Mouse (Mus musculus) MEL (cell line): ENCODE data around the gene Stard3nl. TPM values are rescaled to one million over a fixed set of nuclear protein-coding genes. Genes with fewer than 3 reads are reported as not detected.

Source experiments
- DNase-seq: peaks from one replicate; pipeline ENCODE4 v3.0.0; 2011; ENCODE audit warnings: low read depth, low spot score
- H3K27ac ChIP-seq: 2 replicates; pipeline ENCODE4 v1.5.1; 2012; ENCODE audit warnings: low read depth, mild to moderate bottlenecking, control low read depth, low read length, moderate library complexity; ENCODE audit not compliant: control insufficient read depth
- H3K27me3 ChIP-seq, 2 experiments: fragments of 150-350 bp in 1 of 2; sonication (generic) in 1 of 2; 2 replicates each; pipeline ENCODE4 v1.6.1; 2012; ENCODE audit warnings: low read length in 2 of 2, mild to moderate bottlenecking in 2 of 2, improper control_type of control experiment in 1 of 2, moderate library complexity in 1 of 2; ENCODE audit not compliant: insufficient read depth in 2 of 2, control insufficient read depth in 1 of 2
- H3K36me3 ChIP-seq, 2 experiments: 2 replicates each; pipeline ENCODE4 v1.6.1; 2012 to 2014; ENCODE audit warnings: low read length in 2 of 2, improper control_type of control experiment in 1 of 2, inconsistent platforms in 1 of 2, mild to moderate bottlenecking in 1 of 2; ENCODE audit not compliant: insufficient read depth in 2 of 2, control insufficient read depth in 1 of 2
- H3K4me1 ChIP-seq, 2 experiments: fragments of 150-350 bp in 1 of 2; sonication (generic) in 1 of 2; 2 replicates each; pipeline ENCODE4 v1.6.1; 2012; ENCODE audit warnings: low read length in 2 of 2, improper control_type of control experiment in 1 of 2, mild to moderate bottlenecking in 1 of 2; ENCODE audit not compliant: insufficient read depth in 2 of 2, control insufficient read depth in 1 of 2
- H3K4me3 ChIP-seq, 2 experiments: fragments of 150-350 bp in 1 of 2; sonication (generic) in 1 of 2; 2 replicates each; pipeline ENCODE4 v1.5.1; 2012; ENCODE audit warnings: low read depth in 2 of 2, low read length in 2 of 2, mild to moderate bottlenecking in 2 of 2, moderate library complexity in 2 of 2, control low read depth in 1 of 2, improper control_type of control experiment in 1 of 2; ENCODE audit not compliant: control insufficient read depth in 1 of 2, insufficient read depth in 1 of 2
- H3K79me2 ChIP-seq: 2 replicates; pipeline ENCODE4 v1.6.1; 2012; ENCODE audit warnings: mild to moderate bottlenecking, low read length, moderate library complexity; ENCODE audit not compliant: control insufficient read depth, poor library complexity, insufficient read depth
- H3K9ac ChIP-seq: 2 replicates; pipeline ENCODE4 v1.6.1; 2012; ENCODE audit warnings: low read depth, mild to moderate bottlenecking, control low read depth, low read length, moderate library complexity; ENCODE audit not compliant: control insufficient read depth, poor library complexity, severe bottlenecking
- H3K9me3 ChIP-seq: fragments of 150-350 bp; sonication (generic); replicated peaks from 2 replicates; pipeline ENCODE4 v1.6.1; 2012; ENCODE audit warnings: mild to moderate bottlenecking, low read length, improper control_type of control experiment, moderate library complexity; ENCODE audit not compliant: insufficient read depth
- E2F4 ChIP-seq: IDR thresholded peaks from 2 replicates; pipeline ENCODE4 v1.6.1; 2011; ENCODE audit warnings: low read depth, low read length, improper control_type of control experiment, borderline replicate concordance
- ETS1 ChIP-seq: IDR thresholded peaks from 2 replicates; pipeline ENCODE4 v1.6.1; 2012; ENCODE audit warnings: low read depth, mild to moderate bottlenecking, inconsistent platforms, low read length, improper control_type of control experiment, moderate library complexity
- HCFC1 ChIP-seq: IDR thresholded peaks from 2 replicates; pipeline ENCODE4 v1.6.1; 2012; ENCODE audit warnings: low read depth, mild to moderate bottlenecking, inconsistent platforms, low read length, improper control_type of control experiment, moderate library complexity
- KAT2A ChIP-seq: conservative IDR thresholded peaks from 2 replicates; pipeline ENCODE4 v1.6.1; 2012; ENCODE audit warnings: low read depth, low read length, improper control_type of control experiment, inconsistent platforms
- MAFK ChIP-seq: IDR thresholded peaks from 2 replicates; pipeline ENCODE4 v1.6.1; 2011; ENCODE audit warnings: low read depth, mild to moderate bottlenecking, low read length, improper control_type of control experiment, borderline replicate concordance
- MAX ChIP-seq: IDR thresholded peaks from 2 replicates; pipeline ENCODE4 v1.6.1; 2011; ENCODE audit warnings: low read length, improper control_type of control experiment
- MEF2A ChIP-seq: IDR thresholded peaks from 2 replicates; pipeline ENCODE4 v1.6.1; 2014; ENCODE audit warnings: low read depth, mild to moderate bottlenecking, inconsistent platforms, low read length, improper control_type of control experiment; ENCODE audit not compliant: poor library complexity, insufficient replicate concordance, severe bottlenecking; ENCODE audit errors: extremely low read depth
- MXI1 ChIP-seq: IDR thresholded peaks from 2 replicates; pipeline ENCODE4 v1.6.1; 2011; ENCODE audit warnings: mild to moderate bottlenecking, low read depth, low read length, improper control_type of control experiment
- MYB ChIP-seq: IDR thresholded peaks from 2 replicates; pipeline ENCODE4 v1.6.1; 2011; ENCODE audit warnings: mild to moderate bottlenecking, low read depth, low read length, improper control_type of control experiment
- NRF1 ChIP-seq: IDR thresholded peaks from 2 replicates; pipeline ENCODE4 v1.6.1; 2014; ENCODE audit warnings: low read depth, mild to moderate bottlenecking, inconsistent platforms, low read length, improper control_type of control experiment, moderate library complexity; ENCODE audit not compliant: poor library complexity, insufficient read depth, severe bottlenecking
- RAD21 ChIP-seq: IDR thresholded peaks from 2 replicates; pipeline ENCODE4 v1.6.1; 2011; ENCODE audit warnings: mild to moderate bottlenecking, low read depth, low read length, improper control_type of control experiment
- RCOR1 ChIP-seq: IDR thresholded peaks from 2 replicates; pipeline ENCODE4 v1.6.1; 2012; ENCODE audit warnings: low read depth, mild to moderate bottlenecking, inconsistent platforms, low read length, improper control_type of control experiment
- SIN3A ChIP-seq: IDR thresholded peaks from 2 replicates; pipeline ENCODE4 v1.6.1; 2012; ENCODE audit warnings: low read length, improper control_type of control experiment, inconsistent platforms
- TAL1 ChIP-seq: IDR thresholded peaks from 2 replicates; pipeline ENCODE4 v1.6.1; 2012; ENCODE audit warnings: mild to moderate bottlenecking, inconsistent platforms, low read length, moderate library complexity, mixed read lengths
- TBP ChIP-seq: IDR thresholded peaks from 2 replicates; pipeline ENCODE4 v1.8.0; 2011; ENCODE audit warnings: low read depth, low read length, improper control_type of control experiment
- TCF12 ChIP-seq: IDR thresholded peaks from 2 replicates; pipeline ENCODE4 v1.6.1; 2014; ENCODE audit warnings: low read depth, mild to moderate bottlenecking, inconsistent platforms, low read length, improper control_type of control experiment, moderate library complexity
- UBTF ChIP-seq: IDR thresholded peaks from 2 replicates; pipeline ENCODE4 v1.6.1; 2012; ENCODE audit warnings: low read depth, mild to moderate bottlenecking, inconsistent platforms, low read length, improper control_type of control experiment, moderate library complexity, borderline replicate concordance; ENCODE audit not compliant: insufficient read depth
- ZC3H11A ChIP-seq: IDR thresholded peaks from 2 replicates; pipeline ENCODE4 v1.6.1; 2012; ENCODE audit warnings: low read depth, mild to moderate bottlenecking, inconsistent platforms, low read length, improper control_type of control experiment
- ZNF384 ChIP-seq: IDR thresholded peaks from 2 replicates; pipeline ENCODE4 v1.6.1; 2012; ENCODE audit warnings: low read depth, mild to moderate bottlenecking, inconsistent platforms, low read length, improper control_type of control experiment
- polyA plus RNA-seq, 2 experiments: library from polyadenylated mRNA; stranded (reverse) in 1 of 2; unstranded in 1 of 2; fragments of >175 nt in 1 of 2; fragments of >200 nt in 1 of 2; gene quantifications; 2 replicates each; pipeline versions ENCODE4 v1.2.1 to v1.2.4; 2012; ENCODE audit warnings: low replicate concordance in 2 of 2, low read depth in 1 of 2; ENCODE audit not compliant: insufficient read length in 2 of 2, insufficient read depth in 1 of 2, missing spikeins in 1 of 2
- total RNA-seq: library from RNA; depleted of rRNA; stranded (reverse); fragments of 300-350 nt; gene quantifications from 2 replicates; pipeline ENCODE4 v1.2.3, GENCODE M21; 2012

The Stard3nl gene
- total and polyA plus RNA-seq, 3 experiments: 16.1 to 22.9 TPM; not detected in 1

DNA sequence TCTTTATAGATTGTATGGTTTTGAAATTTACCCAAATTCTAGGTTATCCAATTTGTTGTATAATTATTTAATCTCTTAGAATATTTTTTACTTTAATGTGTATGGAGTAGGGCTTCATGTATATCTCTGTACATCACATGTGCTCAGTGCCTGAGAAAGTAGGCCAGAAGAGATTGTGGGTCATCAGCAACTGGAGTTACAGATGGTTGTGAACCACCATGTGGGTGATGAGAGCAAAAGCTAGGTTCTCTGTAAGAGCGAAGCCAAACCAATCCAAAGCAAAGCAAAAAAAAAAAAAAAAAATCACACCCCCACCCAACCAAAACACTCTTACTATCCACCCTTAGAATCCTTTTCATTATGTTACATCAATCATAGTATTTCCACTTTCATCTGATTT lies 19.7 kb upstream of the Stard3nl start:
- H3K27ac ChIP-seq: no peak overlapping the region

DNA sequence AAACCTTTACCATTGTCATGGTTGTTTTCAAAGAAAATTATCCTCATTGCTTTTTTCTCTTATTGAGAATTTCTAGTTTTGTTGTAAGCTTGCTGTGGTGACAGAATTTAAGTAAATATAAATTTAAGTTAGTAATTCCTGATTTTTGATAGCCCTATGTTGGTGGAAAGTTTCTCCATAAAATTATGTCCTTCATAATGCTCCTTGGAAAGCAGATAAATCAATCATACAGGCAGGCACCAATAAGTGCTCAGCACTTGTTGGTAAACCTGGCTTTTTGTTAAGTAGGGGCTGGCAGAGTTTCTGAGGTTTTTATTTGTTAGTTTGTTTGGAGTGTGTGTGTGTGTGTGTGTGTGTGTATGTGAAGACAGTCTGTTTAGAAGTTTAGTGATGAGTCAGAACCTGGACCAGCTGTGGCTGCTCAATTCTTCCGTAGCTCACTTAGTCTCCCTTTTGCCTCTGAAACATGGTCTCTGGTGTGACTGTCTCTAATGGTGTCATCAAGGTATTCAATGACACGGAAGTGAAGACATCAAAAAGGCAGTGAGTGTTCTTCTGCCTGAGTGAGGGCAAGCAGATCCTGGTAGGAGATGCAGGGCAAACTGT lies 16.8 kb upstream of the Stard3nl start:
- Histone ChIP-seq H3K9me3 (no peaks in the 10 kb centered on the region), H3K9ac (no peak overlapping the region), H3K36me3 (no peaks in the 10 kb centered on the region)
- DNase-seq: no peak
- no peak for TF ChIP-seq ZC3H11A
- no peak for TF ChIP-seq TAL1
- TF ChIP-seq UBTF: no peak
- no peak for TF ChIP-seq SIN3A
- TF ChIP-seq RCOR1: no peak
- no peak for TF ChIP-seq TBP
- TF ChIP-seq MAFK: no peak
- no peak for TF ChIP-seq MYB
- TF ChIP-seq NRF1: no peak
- TF ChIP-seq MAX: no peak
- no peak for TF ChIP-seq RAD21
- TF ChIP-seq ZNF384: no peak
- no peak for TF ChIP-seq HCFC1
- TF ChIP-seq MEF2A: no peak
- TF ChIP-seq ETS1: no peak
- TF ChIP-seq, all 39 proteins: peak for 0
- Histone ChIP-seq H3K4me1 (no peaks in the 10 kb centered on the region), H3K27ac (no peak overlapping the region), H3K27me3 (peaks cover 0 to 1% of the 10 kb centered on the region in 2 experiments; a peak in 1 of 4 replicates), H3K79me2 (no peaks in the 10 kb centered on the region), H3K4me3 (no peak overlapping the region)

More for the DNA sequence above, 19.7 kb upstream of the Stard3nl start:
- TF ChIP-seq MXI1 (no peak), KAT2A (no peak), TCF12 (no peak), E2F4 (no peak)
- TF ChIP-seq, all 39 proteins: peak for 0
- no peaks in the 10 kb centered on the region for H3K79me2 ChIP-seq
- no peak overlapping the region for H3K9ac ChIP-seq
- H3K27me3 ChIP-seq: peaks cover 0 to 1% of the 10 kb centered on the region in 2 experiments; a peak in 1 of 4 replicates
- no peak overlapping the region for H3K4me3 ChIP-seq
- no peaks in the 10 kb centered on the region for H3K36me3 ChIP-seq
- no peak for DNase-seq
- no peaks in the 10 kb centered on the region for H3K4me1 ChIP-seq
- H3K9me3 ChIP-seq: no peaks in the 10 kb centered on the region
